Mouse (Mus musculus) hindbrain, embryonic 16.5 days (tissue): ENCODE data around the gene Cdk4. TPM values are rescaled to one million over a fixed set of nuclear protein-coding genes. Genes with fewer than 3 reads are reported as not detected.
A peak's percentile ranks its signal among the peaks of the same experiment; 100 is the strongest.

Experiments used
- ATAC-seq: fragments of 200-750 bp; cut with Nextera tagmentation; 2 replicates; pipeline ENCODE4 v1.8.0; 2017; ENCODE audit warnings: moderate TSS enrichment, moderate library complexity
- H3K27ac ChIP-seq: fragments of 300-500 bp; sonication (generic); 2 replicates; pipeline ENCODE4 v1.5.1; 2014; ENCODE audit warnings: low read depth, mild to moderate bottlenecking, control low read depth, low read length, moderate library complexity
- H3K27me3 ChIP-seq: fragments of 300-500 bp; sonication (generic); replicated peaks from 2 replicates; pipeline ENCODE4 v1.6.1; 2014; ENCODE audit warnings: low read length; ENCODE audit not compliant: control insufficient read depth, insufficient read depth
- H3K36me3 ChIP-seq: fragments of 300-500 bp; sonication (generic); 2 replicates; pipeline ENCODE4 v1.6.1; 2014; ENCODE audit warnings: mild to moderate bottlenecking, low read length, moderate library complexity, mixed read lengths; ENCODE audit not compliant: control insufficient read depth, insufficient read depth
- H3K4me1 ChIP-seq: fragments of 300-500 bp; sonication (generic); 2 replicates; pipeline ENCODE4 v1.6.1; 2014; ENCODE audit warnings: low read depth, low read length; ENCODE audit not compliant: control insufficient read depth, insufficient read depth
- H3K4me2 ChIP-seq: fragments of 300-500 bp; sonication (generic); 2 replicates; pipeline ENCODE4 v1.6.1; 2014; ENCODE audit warnings: mild to moderate bottlenecking, low read length, control low read depth, moderate library complexity
- H3K4me3 ChIP-seq: fragments of 300-500 bp; sonication (generic); 2 replicates; pipeline ENCODE4 v1.5.1; 2014; ENCODE audit warnings: mild to moderate bottlenecking, low read length, control low read depth, moderate library complexity
- H3K9ac ChIP-seq: fragments of 300-500 bp; sonication (generic); 2 replicates; pipeline ENCODE4 v1.6.1; 2014; ENCODE audit warnings: low read depth, mild to moderate bottlenecking, control low read depth, low read length, moderate library complexity
- H3K9me3 ChIP-seq: fragments of 300-500 bp; sonication (generic); 2 replicates; pipeline ENCODE4 v1.6.1; 2014; ENCODE audit warnings: mild to moderate bottlenecking, low read length, moderate library complexity; ENCODE audit not compliant: control insufficient read depth
- WGBS: fragments of 180-500 bp; shearing (Covaris S2); extraction: QIAGEN DNeasy Blood & Tissue Kit; methylation state at CpG from one replicate; pipeline ENCODE4 v1.1.7; 2014; 5-methylcytosine and 5-hydroxymethylcytosine counted together
- polyA plus RNA-seq: library from polyadenylated mRNA; unstranded; fragments of >200 nt; fragmentation: Nextera tagmentation; extraction: Ambion mirVana; gene quantifications from 2 replicates; pipeline ENCODE4 v1.2.1, GENCODE M21; 2015

The Cdk4 gene
- 669 and 724 TPM in 2 replicates for polyA plus RNA-seq

GRCm38 (mm10) chr10:127063239-127063872, at the start of gene Cdk4:
Cdk4 (plus strand) TSS chr10:127063534.
- 0% methylated on average over 39 of the region's 46 CpGs for WGBS
- H3K27ac ChIP-seq = peak within 1 kb of the TSS; percentile 86
- peaks cover 22% of the 10 kb centered on the region for H3K4me1 ChIP-seq
- H3K27me3 ChIP-seq = no peaks in the 10 kb centered on the region
- peak; percentile 90 for ATAC-seq
- H3K36me3 ChIP-seq = peaks cover 36% of the 10 kb centered on the region
- H3K9me3 ChIP-seq = no peaks in the 10 kb centered on the region
- peak within 1 kb of the TSS; percentile 77 for H3K4me2 ChIP-seq
- peak within 1 kb of the TSS; percentile 65 for H3K4me3 ChIP-seq
- peak within 1 kb of the TSS; percentile 84 for H3K9ac ChIP-seq

GRCm38 (mm10) chr10:127016488-127016887, 46.8 kb upstream of the Cdk4 start:
- no peaks in the 10 kb centered on the region for H3K9me3 ChIP-seq
- WGBS = 63% methylated on average over 5 of the region's 5 CpGs
- H3K4me2 ChIP-seq = no peak overlapping the region
- H3K4me1 ChIP-seq = no peaks in the 10 kb centered on the region
- no peak overlapping the region for H3K4me3 ChIP-seq
- no peak overlapping the region for H3K9ac ChIP-seq
- no peaks in the 10 kb centered on the region for H3K27me3 ChIP-seq
- ATAC-seq = no peak
- no peaks in the 10 kb centered on the region for H3K36me3 ChIP-seq
- no peak overlapping the region for H3K27ac ChIP-seq

GRCm38 (mm10) chr10:127017071-127017470, 46.3 kb upstream of the Cdk4 start:
- H3K4me1 ChIP-seq = no peaks in the 10 kb centered on the region
- no peak for ATAC-seq
- H3K36me3 ChIP-seq = no peaks in the 10 kb centered on the region
- H3K9ac ChIP-seq = no peak overlapping the region
- H3K27ac ChIP-seq = no peak overlapping the region
- H3K4me3 ChIP-seq = no peak overlapping the region
- no peak overlapping the region for H3K4me2 ChIP-seq
- H3K27me3 ChIP-seq = no peaks in the 10 kb centered on the region
- H3K9me3 ChIP-seq = no peaks in the 10 kb centered on the region
- 36% methylated on average over 2 of the region's 2 CpGs for WGBS

- H3K4me2 ChIP-seq = no peak overlapping the region
- ATAC-seq = no peak
- H3K4me1 ChIP-seq = no peaks in the 10 kb centered on the region
- no peak overlapping the region for H3K27ac ChIP-seq
- no peak overlapping the region for H3K4me3 ChIP-seq
- no peaks in the 10 kb centered on the region for H3K27me3 ChIP-seq
- H3K9me3 ChIP-seq = no peaks in the 10 kb centered on the region
- H3K36me3 ChIP-seq = peaks cover 6% of the 10 kb centered on the region
- WGBS = 76% methylated on average over 16 of the region's 16 CpGs
- H3K9ac ChIP-seq = no peak overlapping the region
Measured at GRCm38 (mm10) chr10:127018422-127018821, 44.9 kb upstream of the Cdk4 start.

- 6% methylated on average over 46 of the region's 56 CpGs for WGBS
Measured at GRCm38 (mm10) chr10:127030336-127031296, 32.7 kb upstream of the Cdk4 start, which contains the start of gene Tsfm. Tsfm (minus strand) TSS chr10:127030840.

GRCm38 (mm10) chr10:127033301-127033741, 30.0 kb upstream of the Cdk4 start:
- ATAC-seq = no peak
- Histone ChIP-seq H3K27me3 (no peaks in the 10 kb centered on the region; the same call in 1 of the 2 replicates), H3K36me3 (peaks cover 3% of the 10 kb centered on the region; the same call in 1 of the 2 replicates), H3K9me3 (no peaks in the 10 kb centered on the region), H3K27ac (no peak overlapping the region), H3K9ac (no peak overlapping the region), H3K4me2 (no peak overlapping the region), H3K4me1 (peaks cover 6% of the 10 kb centered on the region), H3K4me3 (no peak overlapping the region)
- 86% methylated on average over 8 of the region's 8 CpGs for WGBS

More at GRCm38 (mm10) chr10:127030336-127031296, 32.7 kb upstream of the Cdk4 start, which contains the start of gene Tsfm:
- H3K9ac ChIP-seq = peak within 1 kb of the TSS; percentile 92
- H3K4me2 ChIP-seq = peak within 1 kb of the TSS; percentile 84
- ATAC-seq = peak; percentile 89
- no peaks in the 10 kb centered on the region for H3K27me3 ChIP-seq
- peaks cover 11% of the 10 kb centered on the region for H3K36me3 ChIP-seq
- H3K27ac ChIP-seq = peak within 1 kb of the TSS; percentile 83
- H3K4me1 ChIP-seq = peaks cover 6% of the 10 kb centered on the region
- H3K4me3 ChIP-seq = peak within 1 kb of the TSS; percentile 93
- no peaks in the 10 kb centered on the region for H3K9me3 ChIP-seq

- Histone ChIP-seq H3K4me3 (no peak overlapping the region), H3K36me3 (no peaks in the 10 kb centered on the region), H3K27me3 (peaks cover 4% of the 10 kb centered on the region), H3K4me1 (peaks cover 5% of the 10 kb centered on the region), H3K4me2 (no peak overlapping the region), H3K9ac (no peak overlapping the region), H3K9me3 (no peaks in the 10 kb centered on the region), H3K27ac (no peak overlapping the region)
- ATAC-seq = no peak
- WGBS = 85% methylated on average over 12 of the region's 12 CpGs
Measured at GRCm38 (mm10) chr10:127036273-127036672, 27.1 kb upstream of the Cdk4 start.

GRCm38 (mm10) chr10:127037641-127038040, 25.7 kb upstream of the Cdk4 start:
- 67% methylated on average over 12 of the region's 12 CpGs for WGBS
- Histone ChIP-seq H3K4me1 (peaks cover 10% of the 10 kb centered on the region), H3K36me3 (no peaks in the 10 kb centered on the region), H3K4me3 (no peak overlapping the region), H3K27me3 (peaks cover 4% of the 10 kb centered on the region), H3K4me2 (no peak overlapping the region), H3K9me3 (no peaks in the 10 kb centered on the region), H3K27ac (no peak overlapping the region), H3K9ac (no peak overlapping the region)
- no peak for ATAC-seq
